Mouse (Mus musculus): Measurements from ENCODE around the gene Bsg. TPM values are rescaled to one million over a fixed set of nuclear protein-coding genes. Genes with fewer than 3 reads are reported as not detected.

The Bsg gene
- polyA plus RNA-seq, 1 experiment from 2014 or later = 642 TPM

GRCm38 (mm10) chr10:79733847-79734246, 29.6 kb downstream of the Bsg start:
- Histone ChIP-seq H3K27me3 (ENCODE audit: low read depth, poor library complexity, severe bottlenecking) (peaks cover 36% of the 10 kb centered on the region), H3K27ac (no peak overlapping the region), H3K9me3 (replicated peaks) (peaks cover 12% of the 10 kb centered on the region), H3K36me3 (peaks cover 63% of the 10 kb centered on the region), H3K4me1 (peaks cover 11% of the 10 kb centered on the region), H3K4me3 (no peak overlapping the region)
- DNase-seq (ENCODE audit: low spot score) = no peak
- WGBS = 94% methylated on average over 15 of the region's 15 CpGs

- 29% methylated on average over 51 of the region's 52 CpGs for WGBS
- H3K4me1 ChIP-seq = peaks cover 11% of the 10 kb centered on the region
- H3K9me3 ChIP-seq (replicated peaks) = peaks cover 27% of the 10 kb centered on the region
- DNase-seq (ENCODE audit: low spot score) = no peak
- H3K4me3 ChIP-seq = peak overlapping the region; percentile 32
- peaks cover 36% of the 10 kb centered on the region for H3K27me3 ChIP-seq (ENCODE audit: low read depth, poor library complexity, severe bottlenecking)
- H3K27ac ChIP-seq = 0 out of 2 replicates have a peak overlapping the region, but pooled peaks have one; percentile 21
- H3K36me3 ChIP-seq = peaks cover 78% of the 10 kb centered on the region
Measured at GRCm38 (mm10) chr10:79735361-79735760, 31.1 kb downstream of the Bsg start.

GRCm38 (mm10) chr10:79736706-79737105, 32.4 kb downstream of the Bsg start:
- 90% methylated on average over 12 of the region's 14 CpGs for WGBS
- Histone ChIP-seq H3K4me1 (peaks cover 11% of the 10 kb centered on the region), H3K9me3 (replicated peaks) (peaks cover 30% of the 10 kb centered on the region), H3K36me3 (peaks cover 90% of the 10 kb centered on the region), H3K27me3 (ENCODE audit: low read depth, poor library complexity, severe bottlenecking) (peaks cover 36% of the 10 kb centered on the region), H3K4me3 (no peak overlapping the region), H3K27ac (no peak overlapping the region)
- DNase-seq (ENCODE audit: low spot score) = no peak

- WGBS = 90% methylated on average over 10 of the region's 10 CpGs
- Histone ChIP-seq H3K27ac (no peak overlapping the region), H3K36me3 (peaks cover 97% of the 10 kb centered on the region), H3K4me3 (no peak overlapping the region), H3K9me3 (replicated peaks) (peaks cover 30% of the 10 kb centered on the region), H3K4me1 (peaks cover 11% of the 10 kb centered on the region), H3K27me3 (ENCODE audit: low read depth, poor library complexity, severe bottlenecking) (peaks cover 36% of the 10 kb centered on the region)
- no peak for DNase-seq (ENCODE audit: low spot score)
Measured at GRCm38 (mm10) chr10:79738259-79738658, 34.0 kb downstream of the Bsg start.

DNA sequence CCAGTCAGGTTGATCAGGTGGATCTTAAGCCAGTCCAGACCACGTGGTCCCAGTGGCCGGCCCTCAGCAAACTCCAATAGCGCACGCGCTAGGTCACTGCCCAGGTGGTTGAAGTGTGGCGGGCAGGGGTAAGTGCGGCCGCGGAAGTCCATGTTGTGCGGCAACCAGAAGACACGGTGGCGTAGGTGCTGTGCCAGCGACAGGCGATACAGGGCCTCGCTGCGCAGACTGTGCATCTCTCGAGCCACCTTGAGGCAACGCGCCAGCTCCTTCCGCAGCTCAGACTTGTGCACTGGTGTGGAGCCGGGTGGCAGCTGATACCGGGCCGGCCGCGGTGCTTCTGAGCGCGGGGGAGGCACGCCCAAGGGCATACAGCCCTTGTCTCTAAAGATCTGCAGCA, 34.9 kb downstream of the Bsg start:
- Histone ChIP-seq H3K4me1 (peaks cover 11% of the 10 kb centered on the region), H3K27me3 (ENCODE audit: low read depth, poor library complexity, severe bottlenecking) (peaks cover 35% of the 10 kb centered on the region), H3K4me3 (peak overlapping the region; percentile 3; the same call in 1 of the 2 replicates), H3K36me3 (peaks cover 98% of the 10 kb centered on the region), H3K9me3 (replicated peaks) (peaks cover 30% of the 10 kb centered on the region), H3K27ac (no peak overlapping the region)
- 96% methylated on average over 28 of the region's 28 CpGs for WGBS
- DNase-seq (ENCODE audit: low spot score) = no peak

GRCm38 (mm10) chr10:79740863-79741262, 36.6 kb downstream of the Bsg start:
- H3K4me3 ChIP-seq = no peak overlapping the region
- WGBS = 79% methylated on average over 11 of the region's 11 CpGs
- peaks cover 18% of the 10 kb centered on the region for H3K27me3 ChIP-seq (ENCODE audit: low read depth, poor library complexity, severe bottlenecking)
- no peak overlapping the region for H3K27ac ChIP-seq
- peaks cover 30% of the 10 kb centered on the region for H3K9me3 ChIP-seq (replicated peaks)
- H3K36me3 ChIP-seq = peaks cover 89% of the 10 kb centered on the region
- no peak for DNase-seq (ENCODE audit: low spot score)
- peaks cover 7% of the 10 kb centered on the region; the same call in 1 of the 2 replicates for H3K4me1 ChIP-seq

- Histone ChIP-seq H3K36me3 (peaks cover 66% of the 10 kb centered on the region), H3K4me3 (no peak overlapping the region), H3K9me3 (replicated peaks) (peaks cover 24% of the 10 kb centered on the region), H3K27me3 (ENCODE audit: low read depth, poor library complexity, severe bottlenecking) (no peaks in the 10 kb centered on the region; the same call in 1 of the 2 replicates), H3K27ac (no peak overlapping the region), H3K4me1 (peaks cover 14% of the 10 kb centered on the region)
- WGBS = 91% methylated on average over 11 of the region's 11 CpGs
- no peak for DNase-seq (ENCODE audit: low spot score)
Measured at GRCm38 (mm10) chr10:79743161-79743560, 38.9 kb downstream of the Bsg start.

- no peak overlapping the region for H3K4me3 ChIP-seq
- H3K4me1 ChIP-seq = peaks cover 14% of the 10 kb centered on the region
- DNase-seq (ENCODE audit: low spot score) = no peak
- WGBS = 96% methylated on average over 15 of the region's 15 CpGs
- H3K36me3 ChIP-seq = peaks cover 60% of the 10 kb centered on the region
- H3K9me3 ChIP-seq (replicated peaks) = peaks cover 18% of the 10 kb centered on the region
- H3K27me3 ChIP-seq (ENCODE audit: low read depth, poor library complexity, severe bottlenecking) = no peaks in the 10 kb centered on the region; the same call in 1 of the 2 replicates
- no peak overlapping the region for H3K27ac ChIP-seq
Measured at GRCm38 (mm10) chr10:79743650-79744365, 39.5 kb downstream of the Bsg start.

- Histone ChIP-seq H3K27me3 (ENCODE audit: low read depth, poor library complexity, severe bottlenecking) (no peaks in the 10 kb centered on the region), H3K4me3 (peak overlapping the region; percentile 71), H3K36me3 (peaks cover 44% of the 10 kb centered on the region), H3K9me3 (replicated peaks) (0 out of 2 replicates have a peak, but pooled peaks cover 2% of the 10 kb centered on the region), H3K27ac (no peak overlapping the region), H3K4me1 (peaks cover 14% of the 10 kb centered on the region)
- no peak for DNase-seq (ENCODE audit: low spot score)
- 92% methylated on average over 3 of the region's 3 CpGs for WGBS
Measured at GRCm38 (mm10) chr10:79745411-79745810, 41.1 kb downstream of the Bsg start.

- WGBS = 3% methylated on average over 38 of the region's 38 CpGs
- no peaks in the 10 kb centered on the region for H3K27me3 ChIP-seq (ENCODE audit: low read depth, poor library complexity, severe bottlenecking)
- peak within 1 kb of the TSS; percentile 71 for H3K4me3 ChIP-seq
- H3K27ac ChIP-seq = peak within 1 kb of the TSS; percentile 84
- peaks cover 37% of the 10 kb centered on the region for H3K36me3 ChIP-seq
- DNase-seq (ENCODE audit: low spot score) = peak; percentile 96
- H3K9me3 ChIP-seq (replicated peaks) = no peaks in the 10 kb centered on the region
- H3K4me1 ChIP-seq = peaks cover 14% of the 10 kb centered on the region
Measured at GRCm38 (mm10) chr10:79745898-79746773, 41.8 kb downstream of the Bsg start, which contains the start of gene Polrmt. TSS of gene Polrmt (minus strand) at chr10:79746581.

- WGBS = 28% methylated on average over 6 of the region's 6 CpGs
- Histone ChIP-seq H3K9me3 (replicated peaks) (no peaks in the 10 kb centered on the region), H3K36me3 (peaks cover 30% of the 10 kb centered on the region), H3K27me3 (ENCODE audit: low read depth, poor library complexity, severe bottlenecking) (no peaks in the 10 kb centered on the region), H3K4me1 (peaks cover 14% of the 10 kb centered on the region), H3K4me3 (peak overlapping the region; percentile 71), H3K27ac (peak overlapping the region; percentile 72)
- DNase-seq (ENCODE audit: low spot score) = no peak
Measured at GRCm38 (mm10) chr10:79746774-79747151, 42.5 kb downstream of the Bsg start.

GRCm38 (mm10) chr10:79748496-79748895, 44.2 kb downstream of the Bsg start:
- H3K4me3 ChIP-seq = no peak overlapping the region
- no peak for DNase-seq (ENCODE audit: low spot score)
- no peaks in the 10 kb centered on the region for H3K27me3 ChIP-seq (ENCODE audit: low read depth, poor library complexity, severe bottlenecking)
- H3K36me3 ChIP-seq = peaks cover 15% of the 10 kb centered on the region
- WGBS = 77% methylated on average over 6 of the region's 6 CpGs
- no peak overlapping the region for H3K27ac ChIP-seq
- peaks cover 14% of the 10 kb centered on the region for H3K4me1 ChIP-seq
- H3K9me3 ChIP-seq (replicated peaks) = no peaks in the 10 kb centered on the region
